Comparison of ENCODE assay signal across 8 mouse cellular contexts in the genomic region with DNA sequence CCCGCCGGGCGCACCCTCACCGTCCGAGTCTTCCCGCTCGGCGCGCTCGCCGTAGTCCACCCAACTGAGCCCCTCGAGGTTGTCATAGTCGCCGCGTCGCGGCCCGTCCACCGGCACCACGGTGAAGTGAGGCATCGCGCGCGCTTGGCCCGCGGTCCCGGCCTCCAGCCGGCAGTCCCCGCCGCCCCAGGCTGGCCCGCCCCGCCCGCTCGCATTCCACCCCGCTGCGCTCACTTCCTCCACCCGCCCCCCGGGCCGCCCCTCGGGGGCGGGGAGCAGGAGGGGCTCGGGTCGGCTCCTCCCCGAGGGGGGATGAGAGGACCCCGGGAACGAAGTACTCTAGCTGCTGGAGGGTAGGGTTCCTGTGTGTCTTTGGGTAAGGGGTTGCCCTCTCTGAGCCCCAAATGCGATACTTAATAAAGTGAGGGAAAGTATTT. TPM values are rescaled to one million over a fixed set of nuclear protein-coding genes. Genes with fewer than 3 reads are reported as not detected.
DNase-seq lines count a peak whose midpoint lies in the region; ATAC-seq and TF ChIP-seq lines count a peak whose summit lies in the region.

A gene (minus strand): TSS at position 193 of the 437 bp plus-strand sequence.

- TF ChIP-seq EP300 in ES-Bruce4 (IDR thresholded peaks at IDR 0.05; ENCODE audit: insufficient read depth, low read depth, low read length), result 0 out of 2 replicates have a peak, but pooled peaks have one; percentile 27

- DNase-seq in adrenal gland, postnatal 4 days (ENCODE audit: low spot score in 2 of 2), result peak; percentile 66 to 75
- DNase-seq in hindbrain, embryonic 11.5 days (ENCODE audit: low spot score), result peak; percentile 80
- DNase-seq in left cerebral cortex, adult 8-10 months (ENCODE audit: low spot score in 2 of 2), result no peak
- peak; percentile 46 for DNase-seq in right cerebral cortex, postnatal 14 days
- peak; percentile 84 for DNase-seq in urinary bladder, postnatal 4 days (ENCODE audit: low spot score in 2 of 2)

- whole genome bisulfite sequencing in forebrain, embryonic 16.5 days, result under 1% methylated on average over 46 of the region's 47 CpGs
- 1% methylated on average over 34 of the region's 47 CpGs for WGBS in hindbrain, embryonic 11.5 days

- peaks cover 10% of the 10 kb centered on the region for H3K4me1 ChIP-seq in ES-Bruce4 (ENCODE audit: control insufficient read depth, insufficient read depth, low read length)
- H3K4me1 ChIP-seq in forebrain, embryonic 16.5 days (replicated peaks; ENCODE audit: control insufficient read depth, insufficient read depth, low read length), result no peaks in the 10 kb centered on the region
- 0 out of 2 replicates have a peak, but pooled peaks cover 2% of the 10 kb centered on the region for H3K4me1 ChIP-seq in hindbrain, embryonic 11.5 days (replicated peaks; ENCODE audit: control insufficient read depth, insufficient read depth, low read length)

- peak within 1 kb of the TSS; percentile 89 for H3K9ac ChIP-seq in ES-Bruce4 (ENCODE audit: low read depth, poor library complexity, severe bottlenecking)
- H3K9ac ChIP-seq in forebrain, embryonic 16.5 days (replicated peaks; ENCODE audit: low read depth, low read length), result peak within 1 kb of the TSS; percentile 70
- peak within 1 kb of the TSS; percentile 62 for H3K9ac ChIP-seq in hindbrain, embryonic 11.5 days (ENCODE audit: low read depth, low read length)

- H3K36me3 ChIP-seq in ES-Bruce4 (ENCODE audit: control insufficient read depth, insufficient read depth, low read length, poor library complexity, severe bottlenecking), result no peaks in the 10 kb centered on the region
- H3K36me3 ChIP-seq in forebrain, embryonic 16.5 days (ENCODE audit: control insufficient read depth, insufficient read depth), result no peaks in the 10 kb centered on the region
- no peaks in the 10 kb centered on the region for H3K36me3 ChIP-seq in hindbrain, embryonic 11.5 days (ENCODE audit: control insufficient read depth, insufficient read depth, low read length)

- no peaks in the 10 kb centered on the region for H3K9me3 ChIP-seq in ES-Bruce4 (replicated peaks; ENCODE audit: control insufficient read depth, insufficient read depth, low read length, poor library complexity, severe bottlenecking)
- H3K9me3 ChIP-seq in forebrain, embryonic 16.5 days (ENCODE audit: control insufficient read depth, low read length), result no peaks in the 10 kb centered on the region
- no peaks in the 10 kb centered on the region for H3K9me3 ChIP-seq in hindbrain, embryonic 11.5 days (ENCODE audit: control insufficient read depth, low read length)

- TF ChIP-seq CTCF in ES-Bruce4 (IDR thresholded peaks at IDR 0.05; ENCODE audit: low read depth, low read length), result no peak

- peak; percentile 7 for TF ChIP-seq POLR2A in ES-Bruce4 (IDR thresholded peaks at IDR 0.05; ENCODE audit: insufficient read depth, low read length)

- H3K27ac ChIP-seq in ES-Bruce4 (ENCODE audit: insufficient read depth, low read length), result peak within 1 kb of the TSS; percentile 92
- no peak within 1 kb of the TSS for H3K27ac ChIP-seq in forebrain, embryonic 16.5 days (ENCODE audit: low read length)
- H3K27ac ChIP-seq in hindbrain, embryonic 11.5 days (ENCODE audit: low read depth, low read length), result no peak within 1 kb of the TSS

- ATAC-seq in forebrain, embryonic 16.5 days, result peak; percentile 87
- peak; percentile 71 for ATAC-seq in hindbrain, embryonic 11.5 days (ENCODE audit: low FRiP score)
- ATAC-seq in megakaryocyte, adult 5-6 weeks (ENCODE audit: poor library complexity, severe bottlenecking), result peak; percentile 77

- H3K27me3 ChIP-seq in ES-Bruce4 (ENCODE audit: control insufficient read depth, insufficient read depth, low read length, poor library complexity, severe bottlenecking), result no peaks in the 10 kb centered on the region
- peaks cover 15% of the 10 kb centered on the region for H3K27me3 ChIP-seq in forebrain, embryonic 16.5 days (replicated peaks; ENCODE audit: control insufficient read depth, insufficient read depth, low read length)
- peaks cover 22% of the 10 kb centered on the region for H3K27me3 ChIP-seq in hindbrain, embryonic 11.5 days (ENCODE audit: control insufficient read depth, insufficient read depth, low read length)

- peak within 1 kb of the TSS; percentile 73 for H3K4me3 ChIP-seq in ES-Bruce4 (ENCODE audit: low read depth, low read length)
- H3K4me3 ChIP-seq in forebrain, embryonic 16.5 days (replicated peaks; ENCODE audit: low read length), result peak within 1 kb of the TSS; percentile 59
- H3K4me3 ChIP-seq in hindbrain, embryonic 11.5 days (ENCODE audit: low read depth, low read length), result peak within 1 kb of the TSS; percentile 56

- peak within 1 kb of the TSS; percentile 67 for H3K4me2 ChIP-seq in forebrain, embryonic 16.5 days (ENCODE audit: low read length)
- H3K4me2 ChIP-seq in hindbrain, embryonic 11.5 days (replicated peaks; ENCODE audit: low read depth, low read length), result peak within 1 kb of the TSS; percentile 75

RNA-seq across cellular contexts. Expression of the gene that starts here (rescaled TPM):
- 57.1 and 65.1 TPM in 2 replicates for polyA plus RNA-seq in ES-Bruce4 (2011; ENCODE audit: insufficient read depth, insufficient read length, low read depth, missing spikeins)
- total RNA-seq in adrenal gland, postnatal 4 days (2021), result 10 to 100 TPM; 30.9 to 40.2 TPM
- 12.5 and 13.9 TPM in 2 replicates for polyA plus RNA-seq in forebrain, embryonic 16.5 days (2015; fragmentation: Nextera tagmentation; extraction: Ambion mirVana)
- 7.8 and 8.4 TPM in 2 replicates for polyA plus RNA-seq in hindbrain, embryonic 11.5 days (2014; fragmentation: Nextera tagmentation; extraction: Ambion mirVana)
- 10 to 100 TPM; 18.8 to 23.8 (median 20.6) TPM for total RNA-seq in left cerebral cortex, adult 8-10 months (2022)
- 2.9 and 5.9 TPM in 2 replicates for total RNA-seq in megakaryocyte, adult 5-6 weeks (2015)
- 2.1 and 9.4 TPM in 2 replicates for total RNA-seq in megakaryocyte, adult 5-6 weeks (2017)

Comparison
In these comparisons a context has a peak if more than half of its experiments do, and no peak if none do; other contexts are left out.
1. DNase-seq: peak in adrenal gland, postnatal 4 days (2 of 2), hindbrain, embryonic 11.5 days (single experiment), right cerebral cortex, postnatal 14 days (single experiment) and urinary bladder, postnatal 4 days (2 of 2); none in left cerebral cortex, adult 8-10 months (0 of 2).
2. Peak in every context shown above with its lines, with median percentiles within 50 percentile points of each other: H3K4me3 ChIP-seq, H3K9ac ChIP-seq and ATAC-seq.